Mouse (Mus musculus) stomach, postnatal 0 days (tissue): ENCODE measurements around the gene Hcst.

Experiments used
- CTCF ChIP-seq: IDR thresholded peaks from 2 replicates; pipeline ENCODE4 v1.5.1; 2016; ENCODE audit warnings: antibody characterized with exemption, low read depth, mild to moderate bottlenecking, moderate library complexity
- EP300 ChIP-seq: optimal IDR thresholded peaks from 2 replicates; pipeline ENCODE3; 2016; ENCODE audit warnings: antibody characterized with exemption

DNA sequence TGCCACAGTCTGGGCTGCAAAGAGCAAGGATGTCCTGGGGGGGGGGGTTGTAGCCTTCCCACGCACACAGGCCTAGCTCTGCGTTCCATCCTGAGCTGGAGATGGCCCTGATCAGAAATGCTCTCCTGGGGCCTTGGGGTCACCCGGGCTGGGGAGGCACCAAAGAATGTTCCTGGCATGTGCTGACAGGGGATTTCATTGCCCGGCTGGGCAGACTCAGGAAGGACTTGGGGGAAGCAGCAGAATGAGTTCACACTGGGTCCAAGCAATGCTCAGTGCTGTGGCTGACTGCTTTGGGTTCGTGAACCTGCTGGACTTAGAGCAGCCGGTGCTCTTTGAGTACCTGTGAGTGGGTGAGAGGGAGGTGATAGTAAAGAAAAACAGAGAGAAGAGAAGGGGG is 39.8 kb upstream of the Hcst start:
- TF ChIP-seq EP300 = no peak
- TF ChIP-seq CTCF = no peak
